Mouse (Mus musculus) liver, embryonic 13.5 days (tissue): ENCODE measurements around the gene Fam186a. TPM values are rescaled to one million over a fixed set of nuclear protein-coding genes. Genes with fewer than 3 reads are reported as not detected.

Source experiments
- polyA plus RNA-seq: library from polyadenylated mRNA; unstranded; fragments of >200 nt; fragmentation: Nextera tagmentation; extraction: Ambion mirVana; gene quantifications from 2 replicates; pipeline ENCODE4 v1.2.1, GENCODE M21; 2015

Gene Fam186a
- polyA plus RNA-seq, 1 experiment from 2014 or later, result not detected

Other genes with a start within 250 kb of the Fam186a start
- gene Gpd1, start 249.5 kb downstream of the Fam186a start, polyA plus RNA-seq, result 11.5 and 13.9 TPM in 2 replicates
- gene Cox14, start 241.4 kb downstream of the Fam186a start, polyA plus RNA-seq, result 71.6 and 80.5 TPM in 2 replicates
- 11.2 and 11.7 TPM in 2 replicates for gene Cers5, start 194.2 kb downstream of the Fam186a start, polyA plus RNA-seq
- gene Lima1, start 91.6 kb downstream of the Fam186a start, polyA plus RNA-seq, result 7.8 and 12.0 TPM in 2 replicates
- 20.0 and 26.6 TPM in 2 replicates for gene Larp4, start 3.0 kb upstream of the Fam186a start, polyA plus RNA-seq
- 2.1 and 2.2 TPM in 2 replicates for gene Dip2b, start 71.6 kb upstream of the Fam186a start, polyA plus RNA-seq